Mouse (Mus musculus) stomach, postnatal 0 days (tissue): ENCODE data around the gene Fam114a2. TPM values are rescaled to one million over a fixed set of nuclear protein-coding genes. Genes with fewer than 3 reads are reported as not detected.

ENCODE experiments used
- ATAC-seq: fragments of 200-750 bp; cut with Nextera tagmentation; 2 replicates; pipeline ENCODE4 v1.8.0; 2017; ENCODE audit not compliant: low FRiP score, low TSS enrichment
- DNase-seq: peaks from one replicate; pipeline ENCODE4 v3.0.0-alpha.2; 2016; ENCODE audit warnings: low spot score
- H3K27ac ChIP-seq: fragments of 300-500 bp; sonication (generic); replicated peaks from 2 replicates; pipeline ENCODE4 v1.5.1; 2014; ENCODE audit warnings: mild to moderate bottlenecking, control low read depth
- H3K27me3 ChIP-seq: fragments of 300-500 bp; sonication (generic); 2 replicates; pipeline ENCODE4 v1.6.1; 2014; ENCODE audit warnings: low read length; ENCODE audit not compliant: control insufficient read depth, insufficient read depth
- H3K36me3 ChIP-seq: fragments of 300-500 bp; sonication (generic); 2 replicates; pipeline ENCODE4 v1.6.1; 2014; ENCODE audit warnings: low read length, mixed read lengths; ENCODE audit not compliant: control insufficient read depth, insufficient read depth
- H3K4me1 ChIP-seq: fragments of 300-500 bp; sonication (generic); replicated peaks from 2 replicates; pipeline ENCODE4 v1.6.1; 2014; ENCODE audit warnings: antibody characterized with exemption; ENCODE audit not compliant: control insufficient read depth, insufficient read depth
- H3K4me2 ChIP-seq: fragments of 300-500 bp; sonication (generic); replicated peaks from 2 replicates; pipeline ENCODE4 v1.6.1; 2014; ENCODE audit warnings: low read depth, mild to moderate bottlenecking, control low read depth, moderate library complexity
- H3K4me3 ChIP-seq: fragments of 300-500 bp; sonication (generic); 2 replicates; pipeline ENCODE4 v1.5.1; 2014; ENCODE audit warnings: low read depth, low read length, control low read depth
- H3K9ac ChIP-seq: fragments of 300-500 bp; sonication (generic); 2 replicates; pipeline ENCODE4 v1.6.1; 2014; ENCODE audit warnings: mild to moderate bottlenecking, low read length, control low read depth, mixed read lengths
- H3K9me3 ChIP-seq: fragments of 300-500 bp; sonication (generic); 2 replicates; pipeline ENCODE4 v1.6.1; 2016; ENCODE audit warnings: low read length; ENCODE audit not compliant: control insufficient read depth
- CTCF ChIP-seq: IDR thresholded peaks from 2 replicates; pipeline ENCODE4 v1.5.1; 2016; ENCODE audit warnings: antibody characterized with exemption, low read depth, mild to moderate bottlenecking, moderate library complexity
- EP300 ChIP-seq: optimal IDR thresholded peaks from 2 replicates; pipeline ENCODE3; 2016; ENCODE audit warnings: antibody characterized with exemption
- WGBS: fragments of 180-500 bp; shearing (Covaris S2); extraction: QIAGEN DNeasy Blood & Tissue Kit; methylation state at CpG from one replicate; pipeline ENCODE4 v1.1.7; 2014; 5-methylcytosine and 5-hydroxymethylcytosine counted together
- polyA plus RNA-seq: library from polyadenylated mRNA; unstranded; fragments of >200 nt; fragmentation: Nextera tagmentation; extraction: Ambion mirVana; gene quantifications from 2 replicates; pipeline ENCODE4 v1.2.1, GENCODE M21; 2015

Gene Fam114a2
- polyA plus RNA-seq, 1 experiment from 2014 or later: 45.3 TPM

DNA sequence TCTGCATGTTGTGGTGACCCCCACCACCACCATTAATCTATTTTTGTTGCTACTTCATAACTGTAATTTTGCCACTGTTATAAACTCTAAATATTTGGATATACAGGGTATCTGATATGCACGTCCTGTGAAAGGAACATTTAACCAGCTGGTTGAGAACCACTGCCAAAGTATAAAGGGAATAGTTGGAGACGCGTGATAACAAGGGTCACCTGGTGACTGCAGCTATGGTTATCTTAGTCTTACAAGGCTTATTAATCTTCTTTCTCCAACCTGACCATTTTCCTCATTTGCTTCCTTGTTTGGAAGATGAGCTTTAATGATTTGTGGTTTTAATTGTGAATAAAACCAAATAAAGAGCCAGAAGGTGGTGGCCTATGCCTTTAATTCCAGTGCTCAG lies 5.0 kb upstream of the Fam114a2 start:
- no peaks in the 10 kb centered on the region for H3K27me3 ChIP-seq
- DNase-seq: no peak
- ATAC-seq: no peak
- H3K4me3 ChIP-seq: no peak overlapping the region
- H3K9me3 ChIP-seq: no peaks in the 10 kb centered on the region
- 65% methylated on average over 3 of the region's 3 CpGs for WGBS
- H3K9ac ChIP-seq: no peak overlapping the region
- TF ChIP-seq CTCF (no peak), EP300 (no peak)
- no peak overlapping the region for H3K4me2 ChIP-seq
- no peak overlapping the region for H3K27ac ChIP-seq
- H3K4me1 ChIP-seq: 0 out of 2 replicates have a peak, but pooled peaks cover 2% of the 10 kb centered on the region
- H3K36me3 ChIP-seq: 0 out of 2 replicates have a peak, but pooled peaks cover 3% of the 10 kb centered on the region

DNA sequence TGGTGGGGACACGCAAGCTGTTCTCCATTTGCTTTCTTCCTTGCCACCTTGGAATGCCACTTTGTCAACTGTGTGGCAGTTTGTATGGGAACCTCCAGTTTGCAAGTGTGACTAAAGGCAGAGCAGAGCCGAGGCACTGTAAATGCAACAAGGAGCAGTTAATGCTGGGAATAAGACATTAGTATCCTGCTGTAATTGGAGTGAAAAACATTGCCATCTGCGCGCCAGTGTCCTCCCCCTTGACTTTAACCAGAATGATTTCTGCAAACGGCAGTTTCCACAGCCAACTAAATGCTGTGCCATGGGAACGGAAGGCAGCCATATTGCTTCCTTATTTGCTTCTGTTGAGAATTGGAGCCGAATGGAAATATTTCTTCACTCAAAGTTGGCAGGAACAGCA lies 3.6 kb upstream of the Fam114a2 start:
- Histone ChIP-seq H3K27ac (no peak overlapping the region), H3K27me3 (no peaks in the 10 kb centered on the region), H3K4me3 (no peak overlapping the region), H3K9me3 (no peaks in the 10 kb centered on the region), H3K4me1 (0 out of 2 replicates have a peak, but pooled peaks cover 2% of the 10 kb centered on the region), H3K36me3 (no peaks in the 10 kb centered on the region), H3K4me2 (no peak overlapping the region), H3K9ac (no peak overlapping the region)
- no peak for ATAC-seq
- WGBS: 80% methylated on average over 7 of the region's 7 CpGs
- DNase-seq: no peak
- TF ChIP-seq EP300 (no peak), CTCF (no peak)

DNA sequence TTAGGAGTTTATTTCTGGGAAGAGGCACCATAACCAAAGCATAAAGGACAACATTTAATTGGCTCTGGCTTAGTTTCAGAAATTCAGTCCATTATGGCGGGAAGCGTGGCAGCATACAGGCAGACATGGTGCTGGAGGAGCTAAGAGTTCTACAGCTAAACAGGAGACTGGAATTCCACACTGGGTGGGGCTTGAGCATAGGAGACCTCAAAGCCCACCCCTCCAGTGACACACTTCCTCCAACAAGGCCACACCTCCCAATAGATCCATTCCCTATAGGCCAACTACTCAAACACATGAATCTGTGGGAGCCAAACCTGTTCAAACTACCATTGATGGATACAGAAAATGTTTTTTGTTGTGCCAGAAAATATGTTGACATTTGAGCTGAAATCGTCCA lies 2.8 kb upstream of the Fam114a2 start:
- 95% methylated on average over 3 of the region's 3 CpGs for WGBS

DNA sequence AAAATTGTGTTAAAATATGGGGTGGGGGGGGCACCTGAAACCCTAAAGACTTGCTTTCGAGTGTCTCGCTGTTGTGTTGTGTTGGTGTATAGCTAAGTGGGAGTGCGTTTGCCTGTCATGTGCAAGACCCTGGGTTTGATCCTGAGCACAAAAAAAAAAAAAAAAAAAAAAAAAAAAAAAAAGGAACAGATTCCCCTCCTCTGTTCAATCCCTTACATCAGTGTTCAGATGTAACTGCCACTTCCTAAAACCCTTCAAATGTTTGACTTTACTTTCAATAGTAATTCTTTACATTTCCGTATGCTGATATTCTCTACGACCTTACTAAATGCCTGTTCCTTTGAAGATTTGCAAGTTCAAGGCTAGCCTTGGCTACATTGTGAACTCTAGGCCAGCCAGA lies 887 bp upstream of the Fam114a2 start:
- ATAC-seq: no peak

More for the DNA sequence above, 2.8 kb upstream of the Fam114a2 start:
- Histone ChIP-seq H3K9ac (no peak overlapping the region), H3K27ac (no peak overlapping the region), H3K9me3 (no peaks in the 10 kb centered on the region), H3K4me3 (no peak overlapping the region), H3K27me3 (no peaks in the 10 kb centered on the region), H3K36me3 (no peaks in the 10 kb centered on the region), H3K4me1 (0 out of 2 replicates have a peak, but pooled peaks cover 2% of the 10 kb centered on the region), H3K4me2 (no peak overlapping the region)
- TF ChIP-seq EP300 (no peak), CTCF (no peak)
- ATAC-seq: no peak
- no peak for DNase-seq

DNA sequence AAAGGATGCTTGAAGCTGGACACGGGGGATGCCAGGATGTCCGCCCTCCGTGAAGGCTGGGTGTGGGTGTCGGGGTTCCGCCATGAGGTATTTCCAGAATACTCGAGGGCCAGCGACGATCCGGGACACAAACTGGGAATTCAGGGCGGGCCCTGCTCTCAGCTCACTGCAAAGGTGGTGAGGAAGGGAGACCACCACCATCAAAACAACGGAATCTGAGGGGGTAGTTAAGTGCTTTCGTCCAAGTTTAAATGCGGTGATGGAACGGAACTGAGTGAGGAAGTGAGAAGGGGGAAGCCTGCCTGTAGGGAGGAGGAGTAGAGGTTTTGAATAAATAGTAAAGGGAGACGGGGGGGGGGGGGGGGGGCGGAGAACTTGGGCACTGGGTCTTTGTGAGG lies 333 bp upstream of the Fam114a2 start:
- TF ChIP-seq EP300: no peak
- no peak for TF ChIP-seq CTCF
- peak; percentile 12 for ATAC-seq
- Histone ChIP-seq H3K4me1 (0 out of 2 replicates have a peak, but pooled peaks cover 2% of the 10 kb centered on the region), H3K36me3 (no peaks in the 10 kb centered on the region), H3K27me3 (no peaks in the 10 kb centered on the region), H3K4me3 (peak overlapping the region; percentile 87), H3K4me2 (peak overlapping the region; percentile 69), H3K9ac (peak overlapping the region; percentile 87), H3K9me3 (no peaks in the 10 kb centered on the region), H3K27ac (peak overlapping the region; percentile 92)
- WGBS: under 1% methylated on average over 15 of the region's 16 CpGs
- no peak for DNase-seq

More for the DNA sequence above, 887 bp upstream of the Fam114a2 start:
- Histone ChIP-seq H3K9ac (peak overlapping the region; percentile 87; the same call in 1 of the 2 replicates), H3K4me3 (peak overlapping the region; percentile 87), H3K9me3 (no peaks in the 10 kb centered on the region), H3K27me3 (no peaks in the 10 kb centered on the region), H3K36me3 (no peaks in the 10 kb centered on the region), H3K4me2 (peak overlapping the region; percentile 69), H3K4me1 (0 out of 2 replicates have a peak, but pooled peaks cover 2% of the 10 kb centered on the region), H3K27ac (no peak overlapping the region)
- no peak for TF ChIP-seq CTCF
- TF ChIP-seq EP300: no peak
- DNase-seq: no peak
- WGBS: 74% methylated on average over 5 of the region's 5 CpGs

DNA sequence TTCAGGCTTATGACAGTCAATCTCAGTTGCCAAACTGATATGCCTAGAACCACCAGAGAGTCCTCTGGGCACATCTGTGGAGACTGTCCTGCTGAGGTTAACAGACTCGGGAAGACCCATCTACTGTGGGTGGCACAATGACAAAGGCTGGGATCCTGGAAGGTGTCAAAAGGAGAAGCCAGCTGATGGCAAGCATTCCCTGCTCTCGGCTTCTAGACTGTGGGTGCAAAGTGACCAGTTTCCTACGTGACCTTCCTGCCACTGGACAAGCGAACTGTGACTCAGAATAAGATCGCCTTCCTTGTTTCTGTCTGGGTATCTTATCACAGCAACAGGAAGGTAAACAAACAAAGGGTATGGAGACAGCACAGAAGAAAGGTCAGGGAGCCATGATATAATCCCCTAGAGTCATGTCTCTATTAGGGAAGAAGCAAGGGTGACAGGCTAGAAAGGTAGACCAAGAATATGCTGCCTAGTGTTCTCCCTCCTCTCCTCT lies 1.4 kb downstream of the Fam114a2 start:
- TF ChIP-seq EP300: no peak
- TF ChIP-seq CTCF: no peak
- H3K27me3 ChIP-seq: no peaks in the 10 kb centered on the region
- DNase-seq (no peak), ATAC-seq (peak; percentile 57; the same call in 1 of the 2 replicates)
- H3K36me3 ChIP-seq: no peaks in the 10 kb centered on the region
- H3K4me3 ChIP-seq: no peak overlapping the region
- H3K27ac ChIP-seq: no peak overlapping the region
- peak overlapping the region; percentile 69 for H3K4me2 ChIP-seq
- H3K9me3 ChIP-seq: no peaks in the 10 kb centered on the region
- 32% methylated on average over 5 of the region's 5 CpGs for WGBS
- 0 out of 2 replicates have a peak, but pooled peaks cover 2% of the 10 kb centered on the region for H3K4me1 ChIP-seq
- H3K9ac ChIP-seq: no peak overlapping the region
